Mouse (Mus musculus): Measurements from ENCODE around the gene Pcbd1. TPM values are rescaled to one million over a fixed set of nuclear protein-coding genes. Genes with fewer than 3 reads are reported as not detected.
"Not testable (repeated sequence)": the region's sequence is repeated elsewhere in the genome, so short reads cannot be mapped to it uniquely, and the experiment has no call there.

Pcbd1 gene
- polyA plus RNA-seq, 1 experiment, result 0.28 TPM

- TF ChIP-seq CTCF (IDR thresholded peaks at IDR 0.05; ENCODE audit: control insufficient read depth, insufficient read depth, insufficient replicate concordance, low read depth, low read length) (no peak), POLR2A (IDR thresholded peaks at IDR 0.05; ENCODE audit: control insufficient read depth, low read depth, low read length) (no peak)
- H3K27ac ChIP-seq (ENCODE audit: control insufficient read depth, insufficient read depth, low read depth, low read length), result no peak overlapping the region
- no peaks in the 10 kb centered on the region for H3K36me3 ChIP-seq (ENCODE audit: control insufficient read depth, insufficient read depth, low read length)
- H3K27me3 ChIP-seq (ENCODE audit: control insufficient read depth, insufficient read depth, low read length), result no peaks in the 10 kb centered on the region
- no peaks in the 10 kb centered on the region for H3K4me1 ChIP-seq (ENCODE audit: control insufficient read depth, insufficient read depth, low read length)
- no peak overlapping the region for H3K4me3 ChIP-seq (ENCODE audit: control insufficient read depth, low read depth, low read length)
These were observed 14.5 kb downstream of the Pcbd1 start for GRCm38 (mm10) chr10:61103564-61104114.

- H3K4me3 ChIP-seq (ENCODE audit: control insufficient read depth, low read depth, low read length), result no peak overlapping the region
- H3K36me3 ChIP-seq (ENCODE audit: control insufficient read depth, insufficient read depth, low read length), result no peaks in the 10 kb centered on the region
- TF ChIP-seq POLR2A (IDR thresholded peaks at IDR 0.05; ENCODE audit: control insufficient read depth, low read depth, low read length) (no peak), CTCF (IDR thresholded peaks at IDR 0.05; ENCODE audit: control insufficient read depth, insufficient read depth, insufficient replicate concordance, low read depth, low read length) (no peak)
- H3K27ac ChIP-seq (ENCODE audit: control insufficient read depth, insufficient read depth, low read depth, low read length), result no peak overlapping the region
- no peaks in the 10 kb centered on the region for H3K27me3 ChIP-seq (ENCODE audit: control insufficient read depth, insufficient read depth, low read length)
- no peaks in the 10 kb centered on the region for H3K4me1 ChIP-seq (ENCODE audit: control insufficient read depth, insufficient read depth, low read length)
These were observed 25.2 kb downstream of the Pcbd1 start for GRCm38 (mm10) chr10:61114246-61114720.

- H3K36me3 ChIP-seq (ENCODE audit: control insufficient read depth, insufficient read depth, low read length); H3K27me3 ChIP-seq (ENCODE audit: control insufficient read depth, insufficient read depth, low read length); H3K4me1 ChIP-seq (ENCODE audit: control insufficient read depth, insufficient read depth, low read length); H3K27ac ChIP-seq (ENCODE audit: control insufficient read depth, insufficient read depth, low read depth, low read length); H3K4me3 ChIP-seq (ENCODE audit: control insufficient read depth, low read depth, low read length): not testable (repeated sequence)
These were observed 32.6 kb downstream of the Pcbd1 start for GRCm38 (mm10) chr10:61121732-61122131.

GRCm38 (mm10) chr10:61123276-61123913, 34.3 kb downstream of the Pcbd1 start:
- no peak overlapping the region for H3K4me3 ChIP-seq (ENCODE audit: control insufficient read depth, low read depth, low read length)
- H3K4me1 ChIP-seq (ENCODE audit: control insufficient read depth, insufficient read depth, low read length), result no peaks in the 10 kb centered on the region
- H3K36me3 ChIP-seq (ENCODE audit: control insufficient read depth, insufficient read depth, low read length), result no peaks in the 10 kb centered on the region
- H3K27me3 ChIP-seq (ENCODE audit: control insufficient read depth, insufficient read depth, low read length), result no peaks in the 10 kb centered on the region
- TF ChIP-seq POLR2A (IDR thresholded peaks at IDR 0.05; ENCODE audit: control insufficient read depth, low read depth, low read length), result no peak
- TF ChIP-seq CTCF (IDR thresholded peaks at IDR 0.05; ENCODE audit: control insufficient read depth, insufficient read depth, insufficient replicate concordance, low read depth, low read length), result no peak
- no peak overlapping the region for H3K27ac ChIP-seq (ENCODE audit: control insufficient read depth, insufficient read depth, low read depth, low read length)

- Histone ChIP-seq H3K27me3 (ENCODE audit: control insufficient read depth, insufficient read depth, low read length) (no peaks in the 10 kb centered on the region), H3K27ac (ENCODE audit: control insufficient read depth, insufficient read depth, low read depth, low read length) (no peak overlapping the region)
- TF ChIP-seq CTCF (IDR thresholded peaks at IDR 0.05; ENCODE audit: control insufficient read depth, insufficient read depth, insufficient replicate concordance, low read depth, low read length), result no peak
These were observed 35.3 kb downstream of the Pcbd1 start for GRCm38 (mm10) chr10:61124462-61124861.

GRCm38 (mm10) chr10:61128701-61129365, 39.7 kb downstream of the Pcbd1 start:
- H3K36me3 ChIP-seq (ENCODE audit: control insufficient read depth, insufficient read depth, low read length), result no peaks in the 10 kb centered on the region
- no peaks in the 10 kb centered on the region for H3K27me3 ChIP-seq (ENCODE audit: control insufficient read depth, insufficient read depth, low read length)
- H3K4me3 ChIP-seq (ENCODE audit: control insufficient read depth, low read depth, low read length), result no peak overlapping the region
- no peak for TF ChIP-seq POLR2A (IDR thresholded peaks at IDR 0.05; ENCODE audit: control insufficient read depth, low read depth, low read length)
- no peak for TF ChIP-seq CTCF (IDR thresholded peaks at IDR 0.05; ENCODE audit: control insufficient read depth, insufficient read depth, insufficient replicate concordance, low read depth, low read length)
- no peaks in the 10 kb centered on the region for H3K4me1 ChIP-seq (ENCODE audit: control insufficient read depth, insufficient read depth, low read length)
- H3K27ac ChIP-seq (ENCODE audit: control insufficient read depth, insufficient read depth, low read depth, low read length), result no peak overlapping the region

More at GRCm38 (mm10) chr10:61124462-61124861, 35.3 kb downstream of the Pcbd1 start:
- H3K36me3 ChIP-seq (ENCODE audit: control insufficient read depth, insufficient read depth, low read length), result no peaks in the 10 kb centered on the region
- no peaks in the 10 kb centered on the region for H3K4me1 ChIP-seq (ENCODE audit: control insufficient read depth, insufficient read depth, low read length)
- H3K4me3 ChIP-seq (ENCODE audit: control insufficient read depth, low read depth, low read length), result no peak overlapping the region

- no peak overlapping the region for H3K4me3 ChIP-seq (ENCODE audit: control insufficient read depth, low read depth, low read length)
- no peak overlapping the region for H3K27ac ChIP-seq (ENCODE audit: control insufficient read depth, insufficient read depth, low read depth, low read length)
- TF ChIP-seq CTCF (IDR thresholded peaks at IDR 0.05; ENCODE audit: control insufficient read depth, insufficient read depth, insufficient replicate concordance, low read depth, low read length) (no peak), POLR2A (IDR thresholded peaks at IDR 0.05; ENCODE audit: control insufficient read depth, low read depth, low read length) (no peak)
These were observed 41.8 kb downstream of the Pcbd1 start for GRCm38 (mm10) chr10:61130959-61131358.

More at GRCm38 (mm10) chr10:61130959-61131358, 41.8 kb downstream of the Pcbd1 start:
- H3K4me1 ChIP-seq (ENCODE audit: control insufficient read depth, insufficient read depth, low read length), result no peaks in the 10 kb centered on the region
- H3K27me3 ChIP-seq (ENCODE audit: control insufficient read depth, insufficient read depth, low read length), result no peaks in the 10 kb centered on the region
- H3K36me3 ChIP-seq (ENCODE audit: control insufficient read depth, insufficient read depth, low read length), result no peaks in the 10 kb centered on the region

Measured in testis, adult 2 months (tissue).